Mouse (Mus musculus) urinary bladder, postnatal 4 days (tissue): ENCODE measurements at regions not wholly inside any gene's neighbourhood (a gene's known extent, or its start where the extent isn't known, plus 50 kb on each side); places are given as distances from the start of the nearest gene placed in this dataset.

Experiments used
- DNase-seq, 2 experiments: peaks; one replicate each; pipeline ENCODE4 v3.0.0; 2021 to 2022; ENCODE audit warnings: low spot score in 2 of 2

GRCm38 (mm10) chr1:185699758-185700157, 245.1 kb downstream of the Slc30a10 start:
- DNase-seq = no peak

- DNase-seq = no peak
These were observed 271.7 kb downstream of the Slc30a10 start for GRCm38 (mm10) chr1:185726324-185726723.

- no peak for DNase-seq
These were observed 272.2 kb downstream of the Slc30a10 start for GRCm38 (mm10) chr1:185726811-185727210.

GRCm38 (mm10) chr1:185727749-185728148, 273.1 kb downstream of the Slc30a10 start:
- DNase-seq = no peak

- no peak for DNase-seq
These were observed 273.8 kb downstream of the Slc30a10 start for GRCm38 (mm10) chr1:185728406-185728805.

GRCm38 (mm10) chr1:185731062-185731461, 276.4 kb downstream of the Slc30a10 start:
- no peak for DNase-seq

GRCm38 (mm10) chr1:185736773-185737172, 282.1 kb downstream of the Slc30a10 start:
- no peak for DNase-seq

- DNase-seq = no peak
These were observed 286.6 kb downstream of the Slc30a10 start for GRCm38 (mm10) chr1:185741034-185741890.

DNA sequence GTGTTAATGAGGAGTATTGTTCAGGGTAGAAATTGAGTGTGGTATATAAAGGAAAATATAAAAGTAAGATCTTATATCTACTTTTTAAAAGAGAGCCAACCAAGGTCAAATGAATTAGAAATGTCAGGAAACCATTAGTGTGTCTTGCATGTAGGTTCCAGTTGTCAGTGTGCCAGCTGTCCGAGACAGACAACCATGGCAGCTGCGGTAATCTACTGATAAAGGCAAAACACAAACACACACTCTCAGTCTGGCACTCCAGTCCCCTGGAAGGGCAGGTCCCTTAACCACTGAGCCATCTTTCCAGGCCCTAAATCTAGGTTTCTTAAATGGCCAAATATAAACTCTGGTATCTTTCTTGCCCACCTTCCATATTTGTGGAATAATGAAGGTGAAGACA, 294.6 kb downstream of the Slc30a10 start:
- no peak for DNase-seq

GRCm38 (mm10) chr1:185754486-185755290, 300.0 kb downstream of the Slc30a10 start:
- DNase-seq = no peak

- DNase-seq = no peak
These were observed 302.7 kb downstream of the Slc30a10 start for GRCm38 (mm10) chr1:185757376-185757775.

- no peak for DNase-seq
These were observed 319.6 kb downstream of the Slc30a10 start for GRCm38 (mm10) chr1:185774202-185774601.

- DNase-seq = no peak
These were observed 325.0 kb downstream of the Slc30a10 start for GRCm38 (mm10) chr1:185779604-185780003.

DNA sequence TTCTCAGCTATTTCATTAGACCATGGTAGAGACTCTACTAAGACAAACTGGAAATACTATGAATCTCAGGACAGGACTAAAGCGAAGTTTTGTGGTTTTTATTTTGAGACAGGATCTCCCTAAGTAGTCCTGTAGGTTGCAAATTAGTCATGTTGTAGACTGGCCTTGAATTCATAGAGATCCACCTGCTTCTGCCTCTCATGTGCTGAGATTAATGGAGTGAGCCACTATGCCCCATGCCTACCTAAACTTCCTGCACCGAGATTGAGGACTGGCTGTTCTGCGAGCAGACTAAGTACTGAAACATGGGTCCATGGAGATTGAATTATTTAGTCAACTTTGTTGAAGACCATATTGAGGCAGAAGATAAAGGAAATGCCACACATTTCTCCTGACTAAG, 315.0 kb downstream of the Lyplal1 start:
- DNase-seq = no peak

GRCm38 (mm10) chr1:185814901-185815300, 302.2 kb downstream of the Lyplal1 start:
- DNase-seq = no peak

- no peak for DNase-seq
These were observed 298.1 kb downstream of the Lyplal1 start for GRCm38 (mm10) chr1:185819044-185819443.

DNA sequence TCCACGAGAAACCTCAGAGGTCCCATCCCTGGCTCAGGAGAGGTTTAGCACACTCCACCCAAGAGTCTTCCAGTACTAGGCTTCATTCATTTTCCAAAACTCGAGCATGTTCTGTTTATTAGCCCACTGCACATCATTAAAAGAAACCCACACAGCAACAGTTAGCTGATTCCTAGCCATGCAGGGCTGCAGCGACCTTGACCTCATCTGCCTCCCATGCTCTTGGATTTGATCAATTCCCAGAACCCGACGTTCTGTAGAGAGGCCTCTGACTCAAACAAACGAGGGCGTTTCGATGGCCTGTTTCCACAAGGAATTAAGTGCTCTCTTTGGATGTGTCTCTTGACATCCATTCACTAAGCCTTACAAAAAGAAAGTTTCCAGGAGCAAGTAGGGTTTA, 294.9 kb downstream of the Lyplal1 start:
- peak in 1 of 2 experiments; percentile 19 for DNase-seq

DNA sequence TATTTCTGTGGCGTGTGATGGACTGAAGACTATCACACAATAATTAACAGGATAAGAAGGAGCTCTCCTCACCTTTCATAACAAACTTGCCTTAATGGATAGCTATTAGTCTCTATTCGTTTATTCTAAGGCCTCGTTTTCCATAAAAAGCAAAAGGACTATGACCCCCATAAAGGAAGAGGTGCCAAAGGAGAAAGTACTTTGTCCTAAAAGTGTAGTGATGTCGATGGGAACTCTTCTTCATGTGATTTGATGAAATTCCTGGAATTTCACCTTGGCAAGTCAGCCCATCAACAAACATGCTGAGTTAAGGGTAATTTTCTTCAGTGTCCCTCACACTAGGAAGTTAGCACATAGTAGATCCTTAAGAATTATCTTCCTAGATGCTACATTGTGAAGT, 293.9 kb downstream of the Lyplal1 start:
- no peak for DNase-seq

- no peak for DNase-seq
These were observed 293.2 kb downstream of the Lyplal1 start for GRCm38 (mm10) chr1:185823956-185824355.

- DNase-seq = no peak
These were observed 289.1 kb downstream of the Lyplal1 start for GRCm38 (mm10) chr1:185827986-185828385.

- no peak for DNase-seq
These were observed 288.6 kb downstream of the Lyplal1 start for GRCm38 (mm10) chr1:185828486-185828885.

DNA sequence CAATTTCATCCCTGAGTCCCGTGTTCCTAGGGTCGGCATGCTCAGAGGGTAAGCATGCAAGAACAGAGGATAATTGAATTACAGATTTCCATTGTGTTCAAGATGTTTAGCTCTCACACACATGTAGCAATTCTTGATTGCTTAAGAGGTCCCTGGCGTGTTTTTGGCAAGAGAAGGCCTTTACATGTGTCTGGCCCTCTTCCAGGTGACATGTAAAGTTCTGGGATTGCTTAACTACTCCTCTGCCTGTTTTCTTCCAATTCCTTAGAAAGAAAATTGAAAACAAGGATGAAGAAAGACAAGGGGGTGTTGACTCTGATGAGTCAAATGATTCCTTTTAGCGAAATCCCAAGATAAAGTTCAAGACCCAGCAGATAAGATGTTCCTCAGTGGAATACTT, 285.1 kb downstream of the Lyplal1 start:
- DNase-seq = no peak

DNA sequence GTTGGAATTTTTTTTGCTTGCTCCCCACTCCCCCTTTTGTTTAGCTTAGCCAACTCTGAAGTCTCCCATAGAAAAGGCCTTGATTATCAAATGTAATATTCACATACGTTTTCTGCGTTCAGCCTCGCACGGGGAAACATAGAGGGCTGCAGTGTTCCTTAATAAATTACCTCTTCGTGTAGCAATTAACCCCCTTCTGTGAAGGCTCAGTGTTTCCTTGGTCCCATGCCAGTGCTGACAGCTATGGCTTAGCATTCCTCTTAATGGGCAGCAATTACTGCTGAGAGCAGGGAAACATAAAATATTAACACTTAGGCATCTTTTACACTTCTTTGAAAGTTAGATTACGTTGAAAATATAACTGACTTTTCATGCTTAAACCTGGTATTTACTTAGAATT, 282.9 kb downstream of the Lyplal1 start:
- DNase-seq = no peak
